Mouse (Mus musculus): ENCODE measurements at regions not wholly inside any gene's neighbourhood (a gene's known extent, or its start where the extent isn't known, plus 50 kb on each side); places are given as distances from the start of the nearest gene placed in this dataset.

DNA sequence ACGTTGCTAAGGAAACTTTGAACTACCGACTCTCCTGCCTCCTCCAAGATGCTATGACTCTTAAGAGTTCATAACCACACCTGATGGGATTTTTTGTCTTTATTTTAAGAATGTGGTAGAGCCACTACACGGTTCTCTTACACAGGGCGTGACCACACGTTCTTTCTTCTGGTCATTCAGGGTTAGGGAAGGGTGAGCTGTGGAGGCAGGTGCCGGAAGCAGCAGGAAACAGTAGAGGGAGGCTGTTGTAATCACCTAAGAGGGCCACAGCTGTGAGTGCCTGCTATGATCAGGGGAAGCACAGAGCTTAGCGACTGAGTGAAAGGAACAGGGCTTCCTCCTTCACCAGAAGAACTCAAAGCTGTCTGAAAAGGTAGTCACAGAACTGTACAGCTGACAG is 50.6 kb upstream of the Larp1 start:
- DNase-seq (ENCODE audit: low spot score), result no peak

DNA sequence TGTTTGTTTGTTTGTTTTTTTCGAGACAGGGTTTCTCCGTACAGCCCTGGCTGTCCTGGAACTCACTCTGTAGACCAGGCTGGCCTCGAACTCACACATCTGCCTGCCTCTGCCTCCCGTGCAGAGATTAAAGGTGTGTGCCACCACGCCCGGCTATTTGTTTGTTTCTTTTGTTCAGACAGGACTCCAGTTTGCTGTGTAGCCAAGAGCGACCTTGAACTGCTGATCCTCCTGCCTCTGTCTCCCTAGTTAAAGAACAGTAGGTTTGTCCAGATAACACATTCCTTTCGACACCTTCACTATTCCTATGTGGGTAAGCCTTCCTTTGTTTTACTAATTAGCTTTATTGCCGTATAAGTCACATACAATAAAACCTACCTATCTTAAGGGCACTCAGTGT is 52.0 kb upstream of the Larp1 start:
- no peak for DNase-seq (ENCODE audit: low spot score)

DNA sequence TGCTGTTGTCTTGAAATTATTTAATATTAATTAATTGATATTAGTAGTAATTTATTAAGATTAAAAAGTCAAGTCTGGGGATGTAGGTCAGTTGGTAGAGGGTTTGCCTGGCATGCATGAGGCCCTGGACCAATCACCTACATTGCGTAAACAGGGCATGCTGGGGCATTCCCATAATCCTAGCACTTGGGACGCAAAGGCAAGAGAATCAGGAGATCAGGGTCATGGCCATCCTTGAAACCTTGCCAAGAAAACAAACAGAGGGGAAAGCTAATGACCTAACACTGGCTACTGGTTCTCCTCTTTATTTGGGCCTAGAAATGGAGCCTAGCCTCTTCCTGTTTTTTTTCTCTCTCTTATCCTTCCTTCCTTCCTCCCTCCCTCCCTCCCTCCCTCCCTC is 52.8 kb upstream of the Larp1 start:
- DNase-seq (ENCODE audit: low spot score), result peak; percentile 47

DNA sequence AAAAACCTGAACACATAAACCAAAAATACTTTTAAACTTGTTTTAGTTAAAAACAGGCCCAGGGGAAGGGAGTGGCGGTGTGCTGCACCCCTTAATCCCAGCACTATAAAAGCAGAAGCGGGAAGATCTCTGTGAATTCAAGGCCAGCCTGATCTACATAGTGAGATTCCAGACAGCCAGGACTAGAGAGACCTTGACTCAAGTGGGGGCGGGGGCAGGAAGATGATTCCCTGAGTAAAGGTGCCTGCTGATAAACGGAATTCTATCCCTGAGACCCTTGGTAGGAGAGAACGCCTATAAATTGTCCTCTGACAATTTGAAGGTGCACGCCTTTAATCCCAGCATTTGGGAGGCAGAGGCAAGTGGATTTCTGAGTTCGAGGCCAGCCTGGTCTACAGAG is 53.4 kb upstream of the Larp1 start:
- no peak for DNase-seq (ENCODE audit: low spot score)

DNA sequence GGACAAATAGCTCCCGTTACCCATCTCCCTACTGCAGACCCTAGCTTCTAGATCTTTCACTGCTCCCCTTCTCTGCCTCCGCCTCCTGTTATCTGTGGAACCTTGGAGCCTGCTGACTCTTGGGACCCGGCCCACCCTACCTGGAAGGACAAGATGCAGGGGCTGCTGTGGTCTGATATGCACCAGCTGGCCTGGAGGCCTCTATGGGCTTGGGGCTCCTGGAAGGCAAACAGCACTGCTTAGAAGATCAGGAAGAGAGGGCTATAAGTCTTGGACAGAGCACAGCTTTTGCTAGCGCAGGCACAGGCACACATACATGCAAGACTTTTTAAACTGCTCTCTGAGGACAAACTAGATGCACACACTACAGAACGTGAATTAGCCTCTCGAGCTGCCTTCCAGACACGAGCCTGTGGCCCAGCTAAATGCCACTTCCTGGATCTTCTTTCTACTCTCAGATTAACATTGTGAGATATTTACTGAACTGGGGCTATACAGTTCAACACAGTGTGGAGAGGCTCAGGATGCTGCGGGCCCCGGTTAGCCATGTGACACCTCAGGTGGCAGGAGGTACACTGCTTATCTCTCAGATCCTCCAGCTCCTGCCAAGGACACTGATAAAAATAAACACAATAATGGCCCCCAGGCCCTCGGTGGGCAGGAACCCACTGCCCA is 54.2 kb upstream of the Larp1 start:
- no peak for DNase-seq (ENCODE audit: low spot score)

DNA sequence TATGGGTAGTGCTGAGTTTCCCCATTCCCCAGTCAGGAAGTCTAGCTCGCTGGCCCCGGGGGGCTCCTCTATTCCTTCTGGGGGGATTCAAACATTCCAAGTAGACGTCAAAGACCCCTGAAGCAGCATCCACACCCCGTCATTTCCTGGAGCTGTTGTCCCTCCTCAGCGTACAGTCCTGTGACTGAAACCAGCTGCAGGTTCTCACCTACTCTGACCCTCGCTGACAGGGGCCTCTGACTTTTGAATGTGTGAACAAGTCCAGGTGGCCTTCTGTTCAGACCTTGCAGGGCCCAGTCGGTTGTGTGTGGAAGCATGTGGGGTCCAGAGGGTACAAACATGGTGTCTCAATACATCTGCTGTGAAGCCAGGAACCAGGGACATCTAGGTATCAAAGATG is 55.2 kb upstream of the Larp1 start:
- no peak for DNase-seq (ENCODE audit: low spot score)

DNA sequence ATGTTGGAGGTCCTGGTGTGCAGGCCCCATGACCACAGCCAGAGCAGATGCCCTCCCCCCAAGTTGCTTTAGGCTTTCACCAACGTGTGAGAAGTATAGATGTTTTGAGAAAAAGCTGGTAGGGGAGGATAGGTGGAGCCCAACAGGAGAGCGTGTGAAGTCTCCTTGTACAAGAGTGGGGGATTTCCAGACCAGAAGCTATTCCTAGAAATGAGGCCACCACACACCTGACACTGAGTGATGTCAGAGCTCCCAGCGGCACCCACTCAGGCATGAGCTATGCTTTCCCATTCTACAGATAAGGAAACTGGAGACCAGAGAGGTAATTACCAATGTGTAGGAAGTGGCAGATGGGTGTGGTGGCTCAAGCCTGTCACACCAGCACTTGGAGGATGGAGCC is 56.2 kb upstream of the Larp1 start:
- no peak for DNase-seq (ENCODE audit: low spot score)

DNA sequence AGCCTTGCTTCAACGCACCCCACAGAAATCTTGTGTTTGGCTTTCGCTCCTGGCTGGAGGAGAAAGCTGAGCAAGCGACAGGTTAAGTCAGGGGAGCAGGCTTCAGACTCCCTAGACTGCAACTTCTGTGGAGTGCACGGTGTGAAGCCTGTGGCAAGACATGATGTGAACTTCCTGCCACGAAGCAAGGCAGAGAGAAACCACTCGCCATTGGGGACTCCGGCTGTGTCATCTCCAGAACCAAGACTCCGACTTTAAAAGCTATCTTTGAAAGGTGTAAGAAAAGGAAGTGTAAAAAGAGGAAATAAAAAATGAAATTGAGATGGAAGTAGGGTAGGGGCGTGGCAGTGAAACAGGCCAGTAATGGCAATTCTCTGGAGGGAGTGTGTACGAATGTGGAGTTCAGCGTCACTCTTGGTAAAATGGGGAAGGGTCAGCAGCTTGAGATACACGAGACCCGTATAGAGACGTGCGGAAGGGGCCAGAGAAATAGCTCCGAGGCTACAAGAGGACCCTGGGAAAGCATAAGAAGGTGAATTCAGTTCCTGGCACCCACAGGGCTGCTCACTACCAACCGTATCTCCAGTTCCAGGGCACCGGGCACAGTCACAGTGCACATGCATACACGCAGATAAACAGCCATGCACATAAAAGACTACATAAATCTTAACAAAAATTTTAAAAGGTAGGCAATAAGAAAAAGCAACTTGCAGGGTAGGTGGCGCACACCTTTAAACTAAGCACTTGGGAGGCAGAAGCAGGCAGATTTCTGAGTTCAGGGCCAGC is 57.1 kb upstream of the Larp1 start:
- DNase-seq (ENCODE audit: low spot score), result no peak

DNA sequence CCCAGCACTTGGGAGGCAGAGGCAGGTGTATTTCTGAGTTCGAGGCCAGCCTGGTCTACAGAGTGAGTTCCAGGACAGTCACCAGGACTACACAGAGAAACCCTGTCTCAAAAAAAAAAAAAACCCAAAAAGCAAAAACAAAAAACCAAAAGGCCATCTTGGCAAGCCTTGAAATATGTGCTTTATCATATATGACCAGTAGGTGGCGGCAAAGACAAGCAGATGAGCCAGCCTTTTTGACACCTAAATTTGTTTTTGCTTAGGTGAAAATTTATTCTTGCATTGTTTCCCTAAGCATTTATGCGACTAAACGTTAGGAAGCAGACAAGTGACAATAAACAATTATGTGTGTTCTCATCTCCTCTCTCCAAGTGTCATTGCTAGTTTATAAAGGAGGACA is 57.9 kb upstream of the Larp1 start:
- peak; percentile 77 for DNase-seq (ENCODE audit: low spot score)

DNA sequence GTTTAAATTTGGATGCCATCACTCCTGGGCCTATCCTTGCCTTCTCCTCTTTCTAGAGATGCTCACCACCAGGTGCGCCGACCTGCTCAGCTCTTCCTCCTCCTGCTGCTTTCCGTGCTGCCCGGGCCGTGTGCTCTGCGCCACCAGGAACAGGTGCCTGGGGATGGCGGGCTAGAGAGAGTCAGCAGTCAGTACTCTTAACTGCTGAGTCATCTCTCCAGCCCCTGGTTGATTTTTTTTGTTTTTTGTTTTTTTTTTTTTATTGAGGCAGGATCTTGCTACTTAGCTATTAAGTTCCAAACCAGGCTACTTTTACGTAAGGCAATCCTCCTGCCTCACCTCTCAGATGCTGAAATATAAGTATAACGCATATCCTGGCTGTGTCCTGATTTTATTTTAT is 59.8 kb upstream of the Larp1 start:
- no peak for DNase-seq (ENCODE audit: low spot score)

DNA sequence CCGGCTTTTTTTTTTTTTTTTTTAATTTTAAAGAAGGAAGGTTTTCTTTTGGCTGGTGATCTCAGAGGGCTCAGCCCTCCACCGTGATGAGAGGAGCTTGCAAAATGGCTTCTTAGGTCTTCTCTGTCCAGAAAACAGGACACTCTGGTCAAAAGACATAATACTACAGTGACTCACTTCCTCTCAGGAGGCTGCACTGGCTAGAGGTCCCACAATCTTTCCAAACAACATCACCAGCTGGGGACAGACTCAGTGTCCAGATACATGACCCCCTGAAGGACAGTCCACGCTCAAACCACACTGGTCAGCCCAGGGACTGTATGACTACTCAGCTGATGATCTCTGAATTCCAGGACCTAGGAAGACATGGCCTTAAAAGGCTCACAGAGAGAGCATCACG is 61.5 kb upstream of the Larp1 start:
- DNase-seq (ENCODE audit: low spot score), result no peak

DNA sequence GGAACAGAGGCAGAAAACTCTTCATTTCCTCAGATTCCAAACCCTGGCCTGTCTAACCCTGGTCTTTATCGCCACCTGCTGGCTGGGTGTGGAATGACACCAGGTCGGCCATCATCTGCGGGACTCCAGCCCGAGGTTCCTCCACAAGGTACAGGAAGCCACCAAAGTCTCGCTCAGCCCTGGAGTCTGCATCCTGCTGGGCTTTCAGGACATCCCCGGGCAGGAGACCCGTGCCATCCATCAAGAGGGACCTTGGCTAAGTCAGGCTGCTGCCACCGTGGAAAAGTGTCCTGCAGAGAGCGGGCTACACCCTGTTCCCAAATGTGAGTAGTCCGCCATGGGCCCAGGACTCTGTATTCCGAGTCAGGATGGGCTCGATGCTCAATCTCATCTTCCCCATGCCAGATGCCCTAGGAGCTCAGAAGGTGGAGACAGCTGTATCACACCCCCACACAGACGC is 74.4 kb upstream of the Larp1 start:
- peak; percentile 65 for DNase-seq (ENCODE audit: low spot score)

DNA sequence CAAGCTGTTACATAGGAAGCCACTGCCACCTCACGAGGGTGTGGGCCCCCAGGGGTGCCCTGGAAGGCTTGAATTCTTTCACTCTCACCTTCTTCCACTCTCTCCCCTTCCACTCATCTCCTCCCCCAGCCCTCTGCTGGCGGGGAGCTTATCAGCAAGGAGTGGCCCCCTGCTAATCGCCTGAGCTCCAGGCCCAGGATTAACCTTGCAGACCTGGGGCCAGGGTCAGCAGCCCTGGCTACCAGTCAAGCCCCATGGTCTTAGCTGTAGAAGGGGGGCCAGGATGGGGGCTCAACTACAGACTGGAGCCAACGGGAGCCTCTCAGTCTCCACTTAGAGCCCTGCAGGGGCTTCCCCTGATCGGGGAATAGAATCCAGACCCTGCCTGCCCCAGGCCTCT is 75.8 kb upstream of the Larp1 start:
- no peak for DNase-seq (ENCODE audit: low spot score)

DNA sequence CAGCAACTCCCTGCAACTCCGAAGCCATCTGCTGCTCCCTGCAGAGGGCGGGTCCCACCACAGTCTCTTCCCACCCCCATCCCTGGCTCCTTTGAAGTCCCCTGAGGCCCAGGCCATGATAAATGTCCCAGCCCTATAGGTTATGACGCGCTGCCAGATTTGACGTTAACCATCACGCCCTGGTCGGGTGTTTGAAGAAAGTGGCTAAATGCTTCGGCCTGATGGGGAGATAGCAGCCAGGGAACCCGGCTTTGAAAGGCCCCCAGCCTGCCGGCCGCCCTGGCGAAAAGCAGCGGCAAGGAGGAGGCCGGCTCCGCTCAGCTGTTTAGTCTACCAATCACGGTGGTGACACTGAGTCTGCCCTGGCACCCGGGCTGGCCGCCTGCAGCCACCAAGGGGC is 79.4 kb upstream of the Larp1 start:
- DNase-seq (ENCODE audit: low spot score), result no peak

DNA sequence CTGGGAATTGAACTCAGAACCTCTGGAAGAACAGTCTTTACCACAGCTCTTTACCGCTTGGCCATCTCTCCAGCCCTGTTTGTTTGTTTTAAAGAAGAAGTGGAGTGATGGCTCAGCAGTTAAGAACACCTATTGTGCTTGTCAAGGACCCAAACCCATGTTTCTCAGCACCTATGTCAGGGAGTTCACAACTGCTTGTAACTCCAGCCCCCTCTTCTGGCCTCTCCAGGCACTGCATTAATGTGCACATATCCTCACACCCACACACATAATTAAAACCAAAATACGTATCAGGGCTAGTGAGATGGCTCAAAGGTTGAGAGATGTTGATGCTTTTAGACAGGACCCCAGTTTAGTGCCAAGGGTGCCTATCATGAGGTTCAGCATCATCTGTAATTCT is 87.6 kb upstream of the Hand1 start:
- no peak for DNase-seq (ENCODE audit: low spot score)

DNA sequence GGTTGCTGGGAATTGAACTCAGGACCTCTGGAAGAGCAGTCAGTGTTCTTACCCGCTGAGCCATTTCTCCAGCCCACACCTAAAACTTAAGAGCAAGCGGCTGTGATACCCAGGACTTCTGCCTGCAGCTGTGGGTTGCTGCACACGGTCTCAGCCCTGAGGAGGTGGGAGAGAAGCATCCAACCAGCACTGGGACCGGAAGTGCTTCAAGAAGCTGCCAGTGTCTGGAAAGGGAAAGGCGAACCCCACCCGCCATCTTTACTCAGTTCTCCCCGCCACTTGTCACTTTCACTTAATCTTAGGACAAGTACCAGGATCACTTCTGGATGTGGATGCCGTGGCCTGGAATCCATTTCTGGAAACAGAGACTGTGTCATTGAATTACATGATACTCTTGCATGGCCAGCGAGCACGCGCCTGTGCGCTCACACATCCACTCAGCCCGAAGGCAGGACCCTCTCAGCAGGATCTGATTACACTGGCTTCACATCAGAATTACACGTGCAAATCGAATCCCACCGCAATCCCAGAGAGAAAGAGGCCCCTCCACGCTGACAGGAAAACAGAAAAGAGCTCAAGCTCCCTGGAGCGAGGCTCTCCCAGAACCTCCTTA is 85.9 kb upstream of the Hand1 start:
- no peak for DNase-seq (ENCODE audit: low spot score)

DNA sequence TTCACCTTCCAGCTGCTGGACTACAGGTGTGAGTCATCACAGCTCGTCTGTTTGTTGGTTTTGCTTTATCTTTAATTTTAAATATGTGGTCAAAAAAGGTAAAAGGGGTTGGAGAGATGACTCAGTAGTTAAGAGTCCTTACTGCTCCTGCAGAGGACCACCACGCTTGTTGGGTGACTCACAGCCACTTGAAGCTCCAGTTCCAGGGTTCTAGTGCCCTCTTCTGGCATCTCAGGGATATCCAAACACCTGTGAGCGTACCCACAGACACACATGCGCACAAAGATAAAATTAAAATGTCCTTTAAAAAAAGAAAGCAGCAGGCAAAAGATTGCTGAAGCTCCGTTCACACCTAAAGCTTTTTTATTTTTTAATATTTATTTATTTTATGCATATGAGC is 85.4 kb upstream of the Hand1 start:
- no peak for DNase-seq (ENCODE audit: low spot score)

DNA sequence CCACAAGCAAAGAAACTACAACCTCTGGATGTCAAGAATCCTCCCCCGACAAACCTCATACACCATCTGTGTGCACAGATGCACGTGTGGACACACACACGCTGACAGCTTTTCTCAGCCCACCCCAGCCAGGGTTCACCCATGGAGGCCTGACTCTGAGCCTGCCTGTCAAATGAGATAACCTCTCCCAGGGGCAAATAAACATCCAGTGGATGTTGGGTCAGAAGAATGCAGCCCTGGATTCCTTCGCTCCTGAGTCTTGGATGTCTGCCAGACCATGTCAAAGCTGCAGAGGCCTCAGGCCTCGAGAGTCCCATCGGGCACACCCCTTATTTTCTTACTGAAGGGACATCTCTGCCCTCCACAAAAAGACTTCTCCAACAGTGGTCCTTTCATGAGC is 83.4 kb upstream of the Hand1 start:
- peak; percentile 11 for DNase-seq (ENCODE audit: low spot score)

DNA sequence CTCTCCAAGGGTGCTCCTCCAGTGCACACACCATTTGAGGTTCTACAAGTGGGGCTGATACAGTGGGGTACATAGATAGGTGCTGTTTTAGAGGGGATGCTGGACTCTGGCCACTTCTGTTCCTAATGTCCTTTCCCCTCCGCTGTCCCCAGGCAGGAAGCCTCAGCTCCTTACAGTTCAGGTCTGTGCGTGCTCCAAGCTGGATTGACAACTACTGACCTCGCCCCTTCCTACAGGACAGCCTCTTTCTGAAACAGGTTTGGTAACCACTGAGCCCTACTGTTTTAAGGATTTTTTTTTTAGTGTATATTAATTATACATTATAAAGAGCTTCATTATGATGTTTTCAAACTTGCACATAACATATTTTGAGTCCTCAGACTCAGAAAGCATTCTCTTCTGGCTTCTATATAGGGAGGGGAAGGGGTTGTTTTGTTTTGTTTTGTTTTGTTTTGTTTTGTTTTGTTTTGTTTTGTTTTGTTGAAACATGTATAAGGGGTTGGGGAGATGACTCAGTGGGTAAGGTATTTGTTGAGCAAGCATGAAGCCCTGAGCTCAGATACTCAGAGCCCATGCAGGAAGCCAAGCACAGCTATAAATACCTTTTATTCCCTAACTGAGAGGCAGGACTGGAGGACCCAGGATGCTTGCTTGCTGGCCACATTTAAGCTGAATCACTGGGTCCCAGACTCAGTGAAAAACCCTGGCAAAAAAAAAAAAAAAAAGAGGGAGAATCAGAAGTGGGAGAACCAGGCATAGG is 81.4 kb upstream of the Hand1 start:
- DNase-seq (ENCODE audit: low spot score), result no peak

DNA sequence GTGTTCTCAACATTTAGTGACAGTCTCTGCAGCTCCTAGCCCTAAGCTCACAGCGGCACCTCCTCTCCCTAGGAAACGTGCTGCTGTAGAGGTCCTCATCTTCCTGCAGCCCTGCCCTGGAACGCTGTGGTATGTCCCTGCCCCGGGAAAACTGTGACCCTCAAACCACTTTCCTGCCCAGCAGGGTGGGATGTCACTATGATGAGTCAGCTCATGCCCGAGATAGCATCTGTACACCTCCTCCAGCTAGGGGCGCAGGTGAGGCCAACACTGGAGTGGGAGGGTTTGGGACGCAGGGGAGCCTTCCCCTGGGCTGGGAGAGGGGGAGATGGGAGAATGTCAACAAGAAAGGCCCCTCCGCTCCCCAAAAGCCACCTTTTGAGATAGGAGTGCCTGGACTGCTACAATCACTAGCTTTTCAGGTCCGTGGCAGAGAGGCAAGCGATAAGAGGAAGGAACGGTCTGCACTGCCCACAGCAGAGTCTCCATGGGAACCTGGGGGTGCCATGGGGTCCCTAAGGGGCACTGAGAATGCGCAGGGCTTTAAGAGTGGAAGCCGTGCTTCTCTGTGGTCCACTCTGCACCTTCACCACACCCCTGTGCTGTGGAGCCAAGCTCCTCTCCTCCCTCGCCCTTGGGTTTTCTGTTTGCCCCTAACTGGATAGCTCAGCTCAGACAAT is 80.5 kb upstream of the Hand1 start:
- no peak for DNase-seq (ENCODE audit: low spot score)

DNA sequence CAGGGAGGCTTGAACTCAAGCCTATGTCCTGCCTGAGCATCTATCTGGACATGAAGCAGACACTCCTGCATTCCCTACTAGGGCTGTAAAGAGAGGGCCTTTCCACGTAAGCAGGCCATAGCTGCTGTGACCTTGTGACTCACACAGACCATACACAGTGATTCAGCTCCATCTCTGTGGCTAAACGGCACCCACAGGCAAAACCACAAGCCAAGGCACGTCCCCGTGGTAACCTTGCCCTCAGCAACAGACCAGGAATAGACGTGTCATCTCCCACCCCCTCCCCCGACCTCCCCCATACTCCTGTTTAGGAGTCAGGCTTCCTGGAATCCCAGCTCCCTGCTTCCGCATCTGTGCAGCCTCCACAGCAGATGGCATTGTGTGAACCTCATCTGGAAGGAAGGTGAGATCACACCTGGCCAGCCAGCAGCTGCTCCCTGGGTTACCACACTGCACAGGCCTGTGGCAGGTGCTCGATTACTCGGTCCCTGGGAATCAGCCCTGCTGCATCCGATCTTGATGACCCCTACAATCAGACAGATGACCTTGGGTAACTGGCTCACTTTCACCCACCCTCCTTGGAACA is 79.2 kb upstream of the Hand1 start:
- no peak for DNase-seq (ENCODE audit: low spot score)

DNA sequence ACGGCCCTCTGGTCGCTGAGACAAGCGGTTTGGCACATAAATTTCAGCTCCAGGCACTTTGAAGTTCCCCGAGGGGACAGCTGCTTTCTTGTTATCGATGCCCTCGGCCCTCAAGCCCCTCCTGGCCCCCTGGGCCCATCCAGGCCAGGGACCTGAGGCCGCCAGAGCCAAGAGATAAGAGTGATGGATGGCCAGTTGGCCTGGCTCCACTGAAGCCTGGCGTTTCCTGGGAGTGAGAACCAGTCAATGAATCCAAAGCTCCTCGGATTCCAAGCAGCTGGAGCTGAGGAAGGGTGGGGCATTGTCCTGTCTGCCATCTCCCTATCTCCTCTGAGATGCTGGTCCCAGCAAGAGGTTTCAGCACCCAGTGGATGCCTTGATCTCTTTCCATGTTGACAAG is 71.6 kb upstream of the Hand1 start:
- no peak for DNase-seq (ENCODE audit: low spot score)
